Mouse (Mus musculus) heart, adult 8-10 months (tissue): ENCODE data around the gene Dlgap1. TPM values are rescaled to one million over a fixed set of nuclear protein-coding genes. Genes with fewer than 3 reads are reported as not detected.

Source experiments
- DNase-seq: peaks from one replicate; pipeline ENCODE4 v3.0.0; 2022; ENCODE audit warnings: low spot score
- total RNA-seq, 4 experiments: library from RNA; stranded (reverse); gene quantifications; 2 replicates each; pipeline ENCODE4 v1.2.4; 2022

The Dlgap1 gene
- total RNA-seq, 4 experiments from 2014 or later: 0.49 to 1.1 (median 0.80) TPM

GRCm38 (mm10) chr17:70614407-70615060 is 645.7 kb downstream of the Dlgap1 start:
- no peak for DNase-seq

- no peak for DNase-seq
Measured at GRCm38 (mm10) chr17:70622493-70622892, 653.6 kb downstream of the Dlgap1 start.

- no peak for DNase-seq
Measured at GRCm38 (mm10) chr17:70626396-70626795, 657.5 kb downstream of the Dlgap1 start.

GRCm38 (mm10) chr17:70626925-70627324 is 658.1 kb downstream of the Dlgap1 start:
- DNase-seq: no peak

GRCm38 (mm10) chr17:70629653-70630378 is 660.9 kb downstream of the Dlgap1 start:
- DNase-seq: peak; percentile 30

GRCm38 (mm10) chr17:70633181-70633944 is 664.5 kb downstream of the Dlgap1 start:
- peak; percentile 62 for DNase-seq

- DNase-seq: no peak
Measured at GRCm38 (mm10) chr17:70643211-70643610, 674.3 kb downstream of the Dlgap1 start.

- DNase-seq: no peak
Measured at GRCm38 (mm10) chr17:70646641-70647040, 677.8 kb downstream of the Dlgap1 start.

GRCm38 (mm10) chr17:70661382-70661781 is 692.5 kb downstream of the Dlgap1 start:
- DNase-seq: no peak

- no peak for DNase-seq
Measured at GRCm38 (mm10) chr17:70663992-70664391, 695.1 kb downstream of the Dlgap1 start.

GRCm38 (mm10) chr17:70664484-70665040 is 695.7 kb downstream of the Dlgap1 start:
- no peak for DNase-seq

GRCm38 (mm10) chr17:70673985-70674384 is 705.1 kb downstream of the Dlgap1 start:
- no peak for DNase-seq

GRCm38 (mm10) chr17:70676522-70676921 is 707.6 kb downstream of the Dlgap1 start:
- no peak for DNase-seq

- peak; percentile 57 for DNase-seq
Measured at GRCm38 (mm10) chr17:70683561-70684167, 714.8 kb downstream of the Dlgap1 start.

- DNase-seq: no peak
Measured at GRCm38 (mm10) chr17:70690174-70690573, 721.3 kb downstream of the Dlgap1 start.

GRCm38 (mm10) chr17:70690598-70690997 is 721.7 kb downstream of the Dlgap1 start:
- no peak for DNase-seq

- DNase-seq: peak; percentile 84
Measured at GRCm38 (mm10) chr17:70706976-70707818, 738.3 kb downstream of the Dlgap1 start.

GRCm38 (mm10) chr17:70707819-70708140 is 738.9 kb downstream of the Dlgap1 start:
- DNase-seq: no peak

- DNase-seq: no peak
Measured at GRCm38 (mm10) chr17:70709545-70709944, 740.7 kb downstream of the Dlgap1 start.

- no peak for DNase-seq
Measured at GRCm38 (mm10) chr17:70713470-70713869, 744.6 kb downstream of the Dlgap1 start.
